Mouse (Mus musculus): Measurements from ENCODE around the gene Lpcat2. TPM values are rescaled to one million over a fixed set of nuclear protein-coding genes. Genes with fewer than 3 reads are reported as not detected.
"Not testable (repeated sequence)": the region's sequence is repeated elsewhere in the genome, so short reads cannot be mapped to it uniquely, and the experiment has no call there.

The Lpcat2 gene
- total RNA-seq, 2 experiments from 2014 or later, result 9.7 to 12.3 TPM

DNA sequence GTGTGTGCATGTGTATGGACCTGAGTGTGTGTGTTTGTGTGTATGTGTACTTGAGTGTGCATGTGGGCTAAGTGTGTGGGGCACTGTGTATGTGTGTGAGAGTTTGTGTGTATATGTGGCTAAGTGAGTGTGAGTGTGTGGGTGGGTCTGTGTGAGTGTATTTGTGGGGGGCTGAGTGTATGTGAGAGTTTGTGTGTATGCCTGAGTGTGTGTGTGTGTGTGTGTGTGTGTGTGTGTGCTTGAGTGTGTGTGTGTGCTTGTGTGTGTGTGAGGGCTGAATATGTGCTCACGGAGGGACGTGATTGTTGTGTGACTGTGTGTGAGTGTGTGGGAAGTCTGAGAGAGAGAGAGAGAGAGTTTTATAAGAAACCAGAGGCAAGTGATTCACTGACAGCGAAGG lies 3.8 kb upstream of the Lpcat2 start:
- no peak for DNase-seq (ENCODE audit: extremely low spot score in 1 of 2, low spot score in 1 of 2)

DNA sequence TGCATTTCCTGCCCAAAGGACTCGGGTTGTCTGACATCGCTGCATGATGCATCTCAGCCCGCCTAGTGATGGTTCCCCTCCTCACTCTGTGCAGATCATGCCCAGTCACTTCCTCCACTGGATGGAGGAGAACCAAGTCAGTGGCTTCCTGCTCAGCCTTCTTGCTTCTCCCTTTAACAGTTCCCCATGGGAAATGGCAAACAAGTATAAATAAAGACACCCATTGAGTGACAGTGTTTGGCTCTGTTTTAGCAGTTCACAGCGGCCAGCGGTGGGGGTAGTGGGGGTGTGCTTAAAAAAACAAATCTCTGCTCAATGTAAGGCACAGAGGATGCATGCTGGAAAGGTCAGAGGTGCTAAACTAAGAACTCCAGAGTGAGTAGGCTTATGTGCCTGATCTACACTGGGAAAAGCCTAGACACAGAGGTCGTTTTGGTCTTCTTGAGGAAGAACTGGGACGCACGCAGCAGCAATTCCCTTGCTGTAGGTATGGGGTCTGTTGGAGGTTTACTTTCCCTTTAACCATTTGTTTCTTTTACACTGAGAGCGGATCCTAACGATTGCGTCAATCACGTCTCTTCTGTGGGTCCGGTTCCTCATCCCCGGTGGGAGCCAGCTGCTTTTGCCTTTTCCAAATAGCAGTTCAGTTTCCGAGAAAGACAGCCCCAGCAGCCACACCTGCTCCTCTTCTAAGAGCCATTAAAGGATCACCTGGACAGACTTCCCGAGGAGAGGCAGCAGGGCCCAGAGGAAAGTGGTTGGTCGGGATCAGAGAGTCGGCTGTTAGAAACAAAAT lies 1.8 kb upstream of the Lpcat2 start:
- DNase-seq (ENCODE audit: extremely low spot score in 1 of 2, low spot score in 1 of 2), result no peak

DNA sequence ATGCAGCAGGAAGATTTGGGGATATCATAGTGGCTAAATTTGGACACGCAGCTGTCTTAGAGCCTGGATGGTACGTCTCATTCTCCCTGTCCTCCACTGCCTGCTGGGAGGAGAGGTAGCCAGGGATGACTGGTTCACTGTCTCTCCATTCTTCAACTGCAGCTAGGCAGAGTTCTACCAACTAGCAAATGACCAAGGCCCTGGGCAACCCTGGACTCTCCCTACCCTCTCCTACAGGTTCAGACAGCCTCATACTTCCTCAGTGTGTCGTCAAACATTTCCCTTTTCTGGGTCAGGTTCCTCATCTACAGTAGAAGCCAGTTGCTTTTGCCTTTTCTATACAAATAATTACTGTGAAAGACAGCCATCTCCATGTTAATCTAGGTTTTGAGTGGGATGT lies 466 bp upstream of the Lpcat2 start:
- no peak for DNase-seq (ENCODE audit: extremely low spot score in 1 of 2, low spot score in 1 of 2)

DNA sequence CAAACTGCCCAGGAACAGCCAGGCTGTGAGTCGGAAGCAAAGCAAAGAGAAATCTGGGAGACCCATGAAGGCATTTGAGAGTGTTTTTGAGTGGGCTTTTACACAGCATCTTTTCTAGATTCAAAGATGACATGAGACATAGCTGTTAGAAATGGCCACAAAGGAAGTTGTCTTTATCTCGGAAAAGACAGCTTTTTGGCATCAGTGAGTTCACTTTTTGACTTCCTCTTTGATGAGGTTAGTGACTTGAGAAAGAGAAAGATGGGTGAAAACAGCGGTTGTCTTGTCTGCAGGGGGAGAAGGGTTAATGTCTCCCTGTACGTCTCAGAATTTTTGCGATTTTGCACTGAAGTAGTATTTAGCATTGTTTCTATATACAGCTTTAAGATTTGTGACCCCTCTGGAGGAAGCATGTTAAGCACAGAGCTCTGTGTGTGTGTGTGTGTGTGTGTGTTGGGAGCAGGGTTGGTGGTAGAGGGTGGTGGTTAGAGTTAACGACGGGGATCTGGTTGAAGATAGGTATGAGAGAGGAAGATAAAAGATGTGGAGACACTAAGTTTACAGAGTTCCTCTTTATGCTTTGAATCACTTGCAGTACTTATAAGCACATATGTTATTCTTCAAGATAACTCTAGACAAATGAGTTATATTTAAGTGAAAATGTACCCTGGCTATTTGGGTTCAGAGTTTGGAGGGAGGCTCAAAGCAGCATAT lies 1.3 kb downstream of the Lpcat2 start:
- DNase-seq (ENCODE audit: extremely low spot score in 1 of 2, low spot score in 1 of 2), result no peak

DNA sequence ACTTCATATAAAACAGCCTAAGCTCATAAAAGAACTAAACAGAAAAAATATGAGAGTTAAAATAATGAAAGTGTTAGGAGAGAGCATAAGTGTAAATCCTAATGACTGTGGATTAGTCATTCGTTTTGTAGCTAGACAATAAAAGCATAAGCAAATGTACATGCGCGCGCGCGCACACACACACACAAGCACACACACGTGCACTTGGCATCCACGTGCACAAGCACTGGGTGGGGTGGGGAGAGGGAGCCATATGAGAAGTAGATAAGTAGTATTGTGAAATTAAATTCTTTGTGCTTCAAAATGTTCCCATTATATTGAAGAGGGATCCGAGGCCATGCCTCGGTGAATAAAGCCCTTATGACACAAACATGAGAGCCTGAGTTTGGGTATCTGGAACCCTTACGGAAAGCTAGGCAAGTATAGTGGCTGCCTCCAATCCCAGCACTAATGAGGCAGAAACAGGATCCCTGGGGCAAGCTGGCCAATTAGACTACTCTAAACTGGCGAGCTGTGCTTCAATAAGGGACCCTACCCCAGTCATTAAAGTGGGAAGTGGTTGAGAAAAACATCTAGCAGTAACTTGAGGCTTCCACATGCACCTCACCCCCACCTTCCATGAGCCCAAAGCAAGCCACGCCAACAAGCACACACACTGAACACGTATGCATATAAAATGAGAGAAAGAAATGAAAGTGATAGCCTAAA lies 3.5 kb downstream of the Lpcat2 start:
- DNase-seq (ENCODE audit: extremely low spot score in 1 of 2, low spot score in 1 of 2), result no peak

DNA sequence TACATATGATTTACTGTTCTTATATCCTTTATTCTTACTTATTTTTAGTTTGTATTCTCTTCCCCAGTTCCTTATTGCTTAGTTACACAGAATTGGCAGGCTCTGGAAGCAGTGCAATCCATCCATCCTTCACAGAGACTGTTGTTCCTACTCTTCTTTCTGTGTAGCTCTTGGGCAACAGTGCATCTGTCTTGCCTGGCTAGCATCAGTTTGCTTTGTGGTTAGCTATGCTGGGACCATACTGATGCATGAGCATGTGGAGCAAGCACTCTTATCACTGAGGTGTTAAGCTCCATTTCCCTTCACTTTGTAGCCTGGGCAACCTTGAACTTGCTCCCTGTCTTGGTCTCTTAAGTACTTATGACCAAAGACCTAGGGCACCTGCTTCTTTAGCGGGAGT lies 6.8 kb downstream of the Lpcat2 start:
- no peak for DNase-seq (ENCODE audit: extremely low spot score in 1 of 2, low spot score in 1 of 2)

DNA sequence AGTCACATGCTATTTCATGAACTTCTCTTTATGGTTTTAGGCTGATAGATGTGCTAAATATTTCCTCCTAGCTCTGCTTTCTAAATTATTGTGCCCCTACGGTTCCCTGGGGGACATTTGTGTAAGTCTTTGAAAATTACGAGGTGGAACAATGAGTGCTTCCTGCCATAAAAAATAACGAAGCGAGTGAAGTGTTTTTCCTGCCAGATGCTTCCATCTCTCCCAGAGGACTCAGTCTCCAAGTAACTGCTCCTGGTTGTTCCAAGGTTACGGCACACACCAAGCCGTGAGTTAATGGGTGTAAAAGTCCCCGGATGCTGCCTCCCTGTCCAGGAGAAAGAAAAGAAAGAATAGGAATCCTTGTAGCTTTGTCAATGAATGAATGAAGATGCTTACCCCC lies 15.1 kb downstream of the Lpcat2 start:
- DNase-seq (ENCODE audit: extremely low spot score in 1 of 2, low spot score in 1 of 2), result no peak

DNA sequence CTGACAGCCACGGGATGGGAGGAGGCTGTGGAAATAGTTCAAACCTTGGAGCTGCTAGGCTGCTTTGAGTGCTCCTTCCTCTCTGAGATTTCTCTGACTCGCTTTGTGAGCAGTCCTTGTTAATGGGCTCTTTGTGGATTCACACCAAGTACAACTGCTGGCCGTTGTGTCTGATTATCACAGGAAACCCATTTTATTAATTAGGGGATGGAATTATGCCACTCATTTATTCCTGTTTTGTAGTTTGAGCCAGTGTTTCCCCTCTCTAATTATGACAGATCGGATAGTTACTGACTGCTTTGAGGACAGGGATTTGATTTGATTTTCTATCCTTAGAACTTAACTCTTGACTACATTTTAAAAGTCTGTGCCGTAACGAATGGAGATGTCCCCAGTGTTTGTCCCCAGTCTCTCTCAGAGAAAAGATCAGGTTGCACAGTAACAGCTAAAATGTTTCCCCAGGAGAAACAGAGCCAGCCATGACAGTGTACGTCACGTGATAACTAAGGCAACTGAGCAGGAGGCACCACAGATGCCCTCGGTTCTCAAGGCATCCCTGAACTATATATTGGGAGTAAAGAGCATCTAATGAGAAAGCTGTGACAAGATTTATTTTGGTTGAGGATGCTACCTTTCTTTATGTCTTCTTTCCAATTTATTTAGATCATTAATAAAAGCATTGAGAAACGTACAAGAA lies 17.1 kb downstream of the Lpcat2 start:
- DNase-seq (ENCODE audit: extremely low spot score in 1 of 2, low spot score in 1 of 2), result no peak

DNA sequence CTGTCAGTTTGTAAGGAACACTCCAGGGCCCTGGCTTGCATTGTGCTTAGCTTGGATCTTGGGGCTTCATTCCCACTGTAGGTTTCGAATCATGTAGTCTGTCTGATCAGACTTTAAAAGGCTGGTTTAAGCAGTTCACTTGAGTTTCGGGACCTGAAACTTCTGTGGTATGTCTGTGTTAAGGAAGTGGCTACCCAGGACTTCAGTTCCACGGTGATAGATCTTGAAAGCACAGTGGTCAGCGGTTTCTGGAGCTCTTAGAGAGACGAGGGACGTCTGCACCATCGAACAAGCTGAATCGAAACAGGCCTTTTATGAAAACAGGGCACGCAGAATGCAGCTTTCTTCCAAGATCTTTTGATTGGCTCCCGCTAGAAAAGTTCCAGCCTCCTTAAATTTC lies 20.7 kb downstream of the Lpcat2 start:
- DNase-seq (ENCODE audit: extremely low spot score in 1 of 2, low spot score in 1 of 2), result no peak

DNA sequence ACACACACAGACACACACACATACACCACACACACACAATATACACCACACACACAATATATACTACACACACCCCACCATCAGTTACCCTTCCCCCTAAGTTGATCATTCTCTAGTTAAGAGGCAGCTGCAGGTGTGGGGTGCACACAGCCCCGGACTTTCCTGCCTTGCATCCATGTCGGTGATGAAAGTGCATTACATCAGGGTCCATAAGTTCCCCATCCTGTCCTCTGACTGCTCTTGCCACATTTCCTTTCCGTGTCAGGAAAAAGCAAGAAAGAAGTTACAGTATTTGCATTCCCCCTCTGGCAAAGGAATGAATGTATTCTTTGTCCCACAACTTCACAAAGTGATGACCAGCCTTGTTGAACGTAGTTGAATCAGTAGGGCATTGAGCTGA lies 26.1 kb downstream of the Lpcat2 start:
- no peak for DNase-seq (ENCODE audit: extremely low spot score in 1 of 2, low spot score in 1 of 2)

DNA sequence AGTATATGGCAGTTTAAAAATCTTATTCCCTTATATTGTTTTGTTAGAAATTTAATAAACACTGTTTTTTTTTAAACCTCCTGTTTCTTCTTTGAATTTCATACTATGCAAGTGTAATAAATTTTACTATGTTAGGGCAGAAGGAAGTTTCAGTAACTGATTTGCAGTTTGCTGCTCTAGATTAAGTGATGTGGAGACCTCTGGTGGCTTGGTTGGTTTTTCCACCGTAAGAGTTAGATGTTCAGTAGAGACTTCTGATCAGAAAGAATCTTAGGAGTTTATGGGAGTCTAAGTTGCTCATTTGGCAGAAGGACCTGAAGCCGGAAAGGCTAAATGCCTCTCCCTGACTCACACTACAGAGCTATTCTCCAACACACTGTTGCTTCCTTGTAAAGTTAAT lies 28.6 kb downstream of the Lpcat2 start:
- DNase-seq (ENCODE audit: extremely low spot score in 1 of 2, low spot score in 1 of 2), result peak in 1 of 2 experiments; percentile 27

DNA sequence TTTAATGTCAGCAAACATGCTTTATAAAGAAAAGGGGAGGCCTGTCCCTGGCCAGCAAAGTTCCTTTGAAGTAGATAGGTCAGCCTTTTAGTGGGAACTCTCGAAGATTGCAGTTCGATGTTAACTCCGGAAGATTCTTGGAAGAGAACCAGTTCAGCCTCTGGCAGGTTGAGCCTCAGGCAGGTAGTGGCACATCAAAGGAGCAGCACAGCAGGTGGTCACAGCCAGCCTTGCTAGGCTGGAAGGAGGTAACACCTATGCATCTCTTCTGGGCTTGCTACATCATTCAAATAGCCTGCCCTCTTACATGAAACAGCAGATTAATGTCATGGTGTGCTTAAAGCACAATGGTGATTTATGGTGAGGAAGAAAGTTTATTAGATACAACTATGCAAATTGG lies 37.1 kb downstream of the Lpcat2 start:
- DNase-seq (ENCODE audit: extremely low spot score in 1 of 2, low spot score in 1 of 2), result not testable (repeated sequence)

DNA sequence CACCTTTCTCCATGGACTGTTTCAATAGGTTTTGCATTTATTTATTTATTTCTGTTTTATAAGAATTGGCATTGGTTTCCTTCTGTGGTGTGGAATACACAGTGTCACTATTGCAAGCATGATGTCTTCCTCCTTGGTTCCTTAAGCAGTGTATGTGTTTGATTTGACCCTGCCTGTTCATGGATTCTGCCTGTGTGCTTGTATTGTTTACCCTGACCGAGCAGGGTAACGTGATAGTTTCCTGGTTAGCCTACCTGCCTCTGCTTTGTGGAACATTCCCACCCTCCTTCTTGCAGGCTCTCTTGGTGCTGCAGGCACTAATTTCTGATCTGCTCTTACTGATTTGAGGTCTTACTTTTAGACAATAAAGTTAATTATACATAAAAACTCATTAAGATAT lies 38.7 kb downstream of the Lpcat2 start:
- no peak for DNase-seq (ENCODE audit: extremely low spot score in 1 of 2, low spot score in 1 of 2)

DNA sequence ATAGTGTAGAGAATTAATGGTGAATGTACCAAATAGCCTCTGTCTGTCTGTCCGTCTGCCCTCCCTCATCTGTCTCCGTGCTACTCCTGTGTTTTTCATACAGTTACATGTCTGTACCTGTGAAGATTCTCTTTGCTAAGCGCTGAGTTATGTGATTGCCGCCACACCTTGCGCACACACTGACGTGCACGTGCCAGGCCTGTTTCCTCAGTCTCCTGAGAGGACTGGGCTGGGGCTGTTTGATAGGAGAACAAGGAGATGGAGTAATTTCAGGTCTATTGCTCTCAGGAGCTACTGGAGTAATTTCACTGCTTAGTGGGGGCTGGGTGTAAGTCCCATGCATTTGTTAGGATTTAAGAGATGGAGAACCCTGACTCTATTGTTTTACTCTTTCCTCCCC lies 39.9 kb downstream of the Lpcat2 start:
- no peak for DNase-seq (ENCODE audit: extremely low spot score in 1 of 2, low spot score in 1 of 2)

DNA sequence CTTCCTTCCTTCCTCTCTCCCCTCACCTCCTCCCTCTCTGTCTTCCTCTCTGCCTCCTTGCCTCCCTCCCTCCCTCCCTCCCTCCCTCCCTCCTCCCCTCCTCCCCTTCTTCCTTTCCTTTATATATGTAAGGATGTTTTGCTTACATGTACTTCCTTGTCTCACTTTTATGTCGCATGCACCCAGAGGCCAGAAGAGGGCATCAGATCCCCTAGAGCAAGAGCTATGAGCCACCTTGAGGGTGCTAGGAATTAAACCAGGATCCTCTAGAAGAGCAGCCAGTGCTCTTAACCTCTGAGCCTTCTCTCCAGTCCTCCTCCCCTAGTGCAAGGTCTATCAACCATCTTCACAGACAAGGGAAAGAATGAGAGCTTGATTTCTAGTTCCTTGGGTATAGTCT lies 40.9 kb downstream of the Lpcat2 start:
- no peak for DNase-seq (ENCODE audit: extremely low spot score in 1 of 2, low spot score in 1 of 2)

DNA sequence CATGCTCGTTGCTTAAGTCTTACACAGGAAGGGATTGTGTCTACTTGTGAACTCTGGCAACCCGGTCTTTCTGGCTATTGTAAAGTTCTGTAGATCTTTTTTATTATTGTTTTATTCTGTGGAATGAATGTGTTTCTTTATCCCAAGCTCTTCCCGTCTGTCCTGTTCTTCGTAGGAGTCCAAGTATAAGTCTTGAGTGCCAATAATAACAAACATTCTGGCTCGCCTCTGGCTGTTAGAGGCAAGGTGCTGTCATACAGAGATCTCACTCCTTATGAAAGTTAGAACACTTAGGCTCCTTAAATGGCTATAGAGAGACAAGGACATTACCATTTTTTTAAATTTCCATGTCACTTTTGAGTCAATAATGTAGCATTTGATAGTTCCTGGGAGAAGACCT lies 41.5 kb downstream of the Lpcat2 start:
- DNase-seq (ENCODE audit: extremely low spot score in 1 of 2, low spot score in 1 of 2), result no peak

DNA sequence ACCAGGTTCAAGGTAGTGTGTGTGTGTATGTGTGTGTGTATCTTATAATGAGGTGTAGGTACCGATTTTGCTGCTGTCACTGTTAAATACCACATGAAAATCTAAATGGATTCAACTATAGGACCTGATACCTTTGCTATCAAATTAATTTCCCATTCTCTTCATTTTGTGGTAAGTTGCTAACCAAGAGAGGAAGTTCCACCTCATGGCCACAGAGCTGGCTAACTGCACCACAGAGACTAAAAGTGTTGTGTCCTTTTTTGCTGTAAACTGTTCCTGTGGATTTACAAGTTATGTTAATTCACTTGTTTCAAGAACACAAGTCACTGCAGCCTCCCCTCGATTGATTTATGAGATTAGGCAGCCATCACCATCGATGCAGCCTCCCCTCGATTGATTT lies 42.7 kb downstream of the Lpcat2 start:
- DNase-seq (ENCODE audit: extremely low spot score in 1 of 2, low spot score in 1 of 2), result no peak

DNA sequence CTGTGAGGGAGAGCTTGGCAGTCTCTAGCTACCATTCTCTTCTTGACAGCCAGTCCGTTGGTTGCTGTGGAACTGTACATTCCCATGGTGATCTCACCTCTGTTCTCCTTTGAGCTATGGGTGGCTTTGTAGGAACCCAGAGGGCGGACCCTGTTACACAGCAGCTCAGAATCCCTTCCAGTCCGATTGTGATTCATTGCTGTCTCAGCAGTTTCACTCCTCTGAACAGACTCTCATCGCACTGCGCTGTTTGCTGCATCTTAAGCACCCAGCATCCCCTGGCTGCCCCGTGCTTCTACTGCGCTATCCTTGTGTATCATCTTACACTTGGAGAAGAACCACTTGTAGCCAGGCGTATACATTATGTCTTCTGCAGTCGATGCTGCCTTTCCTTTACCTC lies 44.5 kb downstream of the Lpcat2 start:
- no peak for DNase-seq (ENCODE audit: extremely low spot score in 1 of 2, low spot score in 1 of 2)

DNA sequence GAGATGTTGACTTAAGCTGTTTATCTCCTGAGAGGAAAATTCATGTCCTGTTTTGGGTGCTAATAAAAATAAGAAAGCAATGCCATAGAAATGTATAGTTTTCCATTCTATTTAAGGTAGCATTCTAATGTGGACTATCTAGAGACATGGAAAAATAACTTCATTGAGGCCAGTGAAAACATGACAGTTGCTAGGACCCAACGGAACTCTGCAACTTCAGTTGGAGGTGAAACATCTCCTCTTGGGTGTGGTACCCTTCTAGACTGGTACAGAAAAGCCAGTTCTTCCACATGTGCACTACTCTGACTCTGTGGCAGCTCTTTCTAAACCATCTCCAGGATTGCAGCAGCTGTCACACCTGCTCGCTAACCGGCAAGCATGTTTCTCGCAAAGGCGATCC lies 46.0 kb downstream of the Lpcat2 start, which contains the start of gene Capns2:
TSS of gene Capns2 (plus strand) at position 301 of the 400 bp plus-strand sequence.
- DNase-seq (ENCODE audit: extremely low spot score in 1 of 2, low spot score in 1 of 2), result no peak

DNA sequence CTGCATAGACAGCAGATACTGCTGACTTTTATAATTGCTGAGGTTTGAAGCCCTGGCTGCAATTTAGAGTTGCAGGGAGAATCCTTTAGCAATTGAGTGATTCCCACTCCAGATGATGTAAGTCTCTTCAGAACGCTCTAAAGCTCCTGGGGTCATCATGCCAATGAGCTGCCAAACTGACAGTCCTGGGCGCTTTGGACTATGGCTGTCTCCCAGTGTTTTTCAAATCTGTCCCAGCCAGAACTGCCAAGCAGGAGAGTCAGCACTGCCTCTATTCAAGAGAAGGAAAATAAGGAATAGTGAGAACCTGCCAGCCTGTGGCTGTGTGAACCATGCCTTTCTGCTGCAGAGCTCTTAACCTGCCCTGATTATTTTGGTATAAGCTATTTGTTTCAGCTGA lies 47.8 kb downstream of the Lpcat2 start:
- no peak for DNase-seq (ENCODE audit: extremely low spot score in 1 of 2, low spot score in 1 of 2)
